Mouse (Mus musculus) CH12F3 (cell line): ENCODE measurements around the gene Txlng.
"Not testable (repeated sequence)": the region's sequence is repeated elsewhere in the genome, so short reads cannot be mapped to it uniquely, and the experiment has no call there.

ENCODE experiments used
- in situ Hi-C: fragments of 300-500 bp; cut with MboI; formaldehyde crosslinking; loops from 2 replicates; pipeline ENCODE4 v1.14.3; 2020; ENCODE audit warnings: low sequenced_read_pairs

Txlng gene

GRCm38 (mm10) chrX:162829203-162829708, at the start of gene Txlng:
TSS of gene Txlng (minus strand) at chrX:162829454.
- in situ Hi-C loops = no loop called here

DNA sequence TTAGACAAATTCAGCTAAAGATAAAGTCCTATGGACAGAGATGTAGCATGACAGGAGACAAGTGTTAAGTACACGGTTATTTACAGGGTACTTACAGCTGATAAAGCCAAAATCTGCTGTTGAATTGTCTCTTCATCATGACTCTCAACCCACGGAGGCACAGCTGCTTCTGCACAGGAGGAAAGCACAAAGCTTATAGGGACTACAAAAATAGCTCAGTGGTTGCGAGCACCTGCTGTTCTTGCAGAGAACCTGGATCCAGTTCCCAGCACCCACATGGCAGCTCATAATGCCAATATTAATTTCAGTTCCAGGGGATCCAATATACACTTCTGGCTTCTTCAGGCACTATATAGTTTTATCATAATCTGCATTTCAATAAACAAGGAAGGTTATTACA, 49.0 kb upstream of the Txlng start:
- in situ Hi-C loops = no loop called here

- in situ Hi-C loops = no loop called here
Measured at GRCm38 (mm10) chrX:162873761-162874160, 44.5 kb upstream of the Txlng start.

- in situ Hi-C loops = no loop called here
Measured at GRCm38 (mm10) chrX:162871734-162872517, 42.7 kb upstream of the Txlng start.

DNA sequence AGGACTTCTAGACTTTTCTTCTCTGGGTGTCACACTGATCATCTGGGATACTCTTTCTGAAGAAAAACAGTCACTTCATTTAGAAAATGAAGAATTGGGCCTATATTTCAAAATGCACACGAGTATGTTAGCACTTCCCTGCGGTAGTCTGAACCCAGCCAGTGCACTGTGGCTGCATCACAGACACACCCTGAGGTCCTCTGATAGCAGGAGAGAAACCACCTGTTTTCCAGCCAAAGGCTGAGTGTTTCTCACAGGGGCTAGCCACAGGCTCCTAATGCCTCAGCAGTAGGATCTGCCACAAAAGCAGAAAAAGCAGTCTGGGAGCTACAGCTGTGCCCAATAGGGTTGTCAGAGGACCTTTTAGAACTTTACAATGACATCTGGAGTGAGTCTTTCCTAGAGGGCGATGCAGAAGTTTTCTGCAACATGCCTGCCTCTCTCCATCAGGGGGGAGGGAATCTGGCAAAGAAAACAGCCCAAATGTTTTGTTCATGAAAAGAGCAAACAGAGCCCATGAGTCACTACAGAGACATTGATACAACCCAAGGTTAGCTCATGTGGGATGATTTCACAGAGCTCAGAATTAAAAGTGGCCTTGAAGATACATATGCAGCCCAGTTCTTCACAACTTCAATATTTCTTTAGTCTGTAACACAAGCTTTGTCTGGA, 39.2 kb upstream of the Txlng start:
- in situ Hi-C loops = no loop called here

DNA sequence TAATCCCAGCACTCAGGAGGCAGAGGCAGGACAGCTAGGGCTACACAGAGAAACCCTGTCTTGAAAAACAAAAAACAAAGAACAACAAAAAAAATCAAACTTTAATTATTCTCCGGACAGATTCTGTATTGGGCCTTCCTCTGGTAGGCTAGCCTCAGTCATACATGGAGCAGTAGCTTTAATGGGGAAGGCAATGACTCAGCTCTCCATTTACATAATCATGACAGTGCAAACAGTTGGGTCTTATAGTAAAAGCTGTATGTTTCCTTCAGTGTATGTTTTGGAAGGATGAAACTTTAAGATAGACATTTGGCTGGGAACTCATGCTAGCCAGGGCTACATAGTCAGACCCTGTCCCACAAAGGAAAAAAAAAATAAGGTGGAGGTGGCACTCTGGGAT, 19.4 kb upstream of the Txlng start:
- in situ Hi-C loops = no loop called here

DNA sequence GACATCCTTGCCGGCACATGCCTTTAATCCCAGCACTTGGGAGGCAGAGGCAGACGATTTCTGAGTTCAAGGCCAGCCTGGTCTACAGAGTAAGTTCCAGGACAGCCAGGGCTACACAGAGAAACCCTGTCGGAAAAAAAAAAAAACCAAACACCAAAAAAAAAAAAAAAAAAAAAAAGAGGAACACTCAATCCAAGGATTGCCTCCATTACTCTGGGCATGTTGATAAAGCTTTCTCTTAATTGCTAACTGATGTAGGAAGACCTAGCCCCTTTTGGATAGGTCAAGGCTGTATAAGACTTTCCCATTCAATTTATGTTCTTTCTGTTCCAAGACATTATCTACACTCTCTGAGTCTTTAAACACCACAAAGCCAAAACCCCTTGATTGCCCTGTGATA, 16.3 kb upstream of the Txlng start:
- in situ Hi-C loops = no loop called here

DNA sequence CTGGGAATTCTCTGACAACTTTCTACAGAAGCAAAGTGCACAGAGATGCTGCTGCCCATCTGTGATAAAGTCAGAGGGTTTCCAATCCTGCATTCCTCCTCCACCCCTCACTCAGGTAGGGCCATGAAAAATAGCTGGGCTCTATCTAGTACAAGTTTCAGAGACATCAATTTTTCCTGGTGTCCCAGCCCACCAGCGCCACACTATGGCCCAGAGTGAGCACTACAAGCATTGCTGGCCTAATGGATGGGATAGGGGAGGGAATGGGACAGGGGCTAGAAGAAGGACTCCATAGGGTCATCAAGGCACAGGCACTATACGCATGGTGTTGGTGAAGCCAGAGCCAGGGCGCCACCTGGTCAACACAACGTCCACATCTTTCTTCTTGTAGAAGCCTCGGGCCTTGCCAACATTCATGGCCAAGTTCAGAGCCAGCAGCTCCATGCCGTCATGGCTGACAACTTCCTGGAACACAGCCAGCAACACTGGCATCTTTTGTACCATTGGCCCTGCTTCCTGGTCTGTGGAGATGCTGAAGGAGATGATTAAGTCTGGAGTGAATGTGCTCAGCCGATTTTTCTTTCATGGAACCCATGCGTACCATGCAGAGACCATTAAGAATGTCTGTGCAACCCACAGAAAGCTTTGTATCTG, 15.3 kb upstream of the Txlng start:
- in situ Hi-C loops = no loop called here

- in situ Hi-C loops = no loop called here
Measured at GRCm38 (mm10) chrX:162832101-162832500, 2.8 kb upstream of the Txlng start.

GRCm38 (mm10) chrX:162831542-162831941, 2.3 kb upstream of the Txlng start:
- in situ Hi-C loops = no loop called here

DNA sequence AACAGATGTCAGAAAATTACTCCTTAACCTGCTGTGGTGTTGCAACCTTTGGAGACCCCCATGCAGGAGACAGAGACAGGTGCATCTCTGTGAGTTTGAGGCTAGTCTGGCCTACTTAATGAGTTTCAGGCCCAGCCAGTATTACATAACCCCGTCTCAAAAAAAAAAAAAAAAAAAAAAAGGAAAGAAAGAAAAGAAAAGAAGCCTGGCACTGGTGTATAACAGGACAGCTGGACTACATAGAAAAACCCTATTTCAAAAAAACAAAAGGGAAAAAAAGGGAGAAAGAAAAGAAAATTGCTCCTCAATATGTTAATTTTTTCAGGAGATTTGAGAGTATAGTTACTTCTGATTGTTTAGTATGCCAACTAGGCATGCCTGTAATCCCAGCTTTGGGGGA, 1.8 kb upstream of the Txlng start:
- in situ Hi-C loops = no loop called here

DNA sequence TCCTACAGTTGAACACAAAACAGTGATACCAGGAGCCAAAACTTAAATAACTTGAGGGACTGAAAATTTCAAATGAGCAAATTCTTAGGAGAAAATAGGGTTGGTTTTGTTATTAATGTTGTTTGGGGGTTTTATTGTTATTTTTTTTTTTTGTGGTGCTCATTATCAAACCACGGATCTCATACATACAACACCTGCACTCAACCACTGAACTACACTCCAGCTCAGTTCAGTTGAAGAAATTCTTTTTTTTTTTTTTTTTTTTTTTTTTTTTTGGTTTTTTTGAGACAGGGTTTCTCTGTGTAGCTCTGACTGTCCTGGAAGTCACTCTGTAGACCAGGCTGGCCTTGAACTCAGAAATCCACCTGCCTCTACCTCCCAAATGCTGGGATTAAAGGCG, 1.1 kb upstream of the Txlng start:
- in situ Hi-C loops = not testable (repeated sequence)

- in situ Hi-C loops = no loop called here
Measured at GRCm38 (mm10) chrX:162829741-162830140, 487 bp upstream of the Txlng start.

GRCm38 (mm10) chrX:162828783-162829182, 471 bp downstream of the Txlng start:
- in situ Hi-C loops = no loop called here

GRCm38 (mm10) chrX:162828016-162828415, 1.2 kb downstream of the Txlng start:
- in situ Hi-C loops = no loop called here

- in situ Hi-C loops = no loop called here
Measured at GRCm38 (mm10) chrX:162800371-162800770, 28.9 kb downstream of the Txlng start.

DNA sequence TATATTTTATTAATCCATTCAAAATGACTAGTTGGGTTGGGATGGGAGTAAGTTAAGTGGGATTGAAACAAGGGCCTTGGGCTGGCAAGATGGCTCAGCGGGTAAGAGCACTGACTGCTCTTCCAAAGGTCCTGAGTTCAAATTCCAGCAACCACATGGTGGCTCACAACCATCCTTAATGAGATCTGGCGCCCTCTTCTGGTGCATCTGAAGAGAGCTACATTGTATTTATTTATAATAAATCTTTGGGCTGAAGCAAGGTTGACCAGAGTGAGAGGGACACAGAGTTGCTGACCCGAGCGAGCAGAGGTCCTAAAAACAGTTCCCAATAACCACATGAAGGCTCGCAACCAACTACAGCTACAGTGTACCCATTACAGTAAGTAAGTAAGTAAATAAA, 37.9 kb downstream of the Txlng start:
- in situ Hi-C loops = not testable (repeated sequence)

DNA sequence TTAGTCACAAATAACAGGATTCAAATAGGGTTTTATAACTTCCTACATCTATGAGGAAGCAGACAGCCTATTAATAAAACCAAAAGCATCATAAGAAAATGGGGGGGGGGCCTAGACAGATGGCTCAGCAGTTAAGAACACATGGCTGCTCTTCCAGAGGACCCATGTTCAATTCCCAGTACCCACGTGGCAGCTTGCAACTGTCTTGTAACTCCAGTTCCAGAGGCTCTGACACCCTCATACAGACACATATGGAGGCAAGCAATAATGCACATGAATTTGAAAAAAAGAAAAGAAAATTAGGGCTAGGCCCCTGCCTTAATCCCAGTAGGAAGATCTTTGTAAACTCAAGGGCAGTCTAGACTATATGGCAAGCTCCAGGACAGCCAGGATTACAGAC, 40.9 kb downstream of the Txlng start:
- in situ Hi-C loops = no loop called here

DNA sequence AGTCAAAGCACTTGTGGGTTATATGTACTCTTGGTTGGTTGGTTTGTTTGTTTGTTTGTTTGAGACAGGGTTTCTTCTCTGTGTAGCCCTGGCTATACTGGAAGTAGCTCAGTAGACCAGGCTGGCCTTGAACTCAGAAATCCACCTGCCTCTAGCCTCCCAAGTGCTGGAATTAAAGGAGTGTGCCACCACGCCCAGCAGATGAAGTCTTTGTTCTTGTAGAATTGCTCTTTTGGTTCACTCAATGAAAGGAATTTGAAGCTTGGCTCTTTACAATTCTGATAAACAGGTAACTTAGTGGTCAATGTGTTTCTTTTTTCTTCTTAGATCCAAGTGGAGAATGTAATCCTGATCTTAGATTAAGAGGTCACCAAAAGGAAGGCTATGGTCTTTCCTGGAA, 58.5 kb downstream of the Txlng start:
- in situ Hi-C loops = no loop called here

DNA sequence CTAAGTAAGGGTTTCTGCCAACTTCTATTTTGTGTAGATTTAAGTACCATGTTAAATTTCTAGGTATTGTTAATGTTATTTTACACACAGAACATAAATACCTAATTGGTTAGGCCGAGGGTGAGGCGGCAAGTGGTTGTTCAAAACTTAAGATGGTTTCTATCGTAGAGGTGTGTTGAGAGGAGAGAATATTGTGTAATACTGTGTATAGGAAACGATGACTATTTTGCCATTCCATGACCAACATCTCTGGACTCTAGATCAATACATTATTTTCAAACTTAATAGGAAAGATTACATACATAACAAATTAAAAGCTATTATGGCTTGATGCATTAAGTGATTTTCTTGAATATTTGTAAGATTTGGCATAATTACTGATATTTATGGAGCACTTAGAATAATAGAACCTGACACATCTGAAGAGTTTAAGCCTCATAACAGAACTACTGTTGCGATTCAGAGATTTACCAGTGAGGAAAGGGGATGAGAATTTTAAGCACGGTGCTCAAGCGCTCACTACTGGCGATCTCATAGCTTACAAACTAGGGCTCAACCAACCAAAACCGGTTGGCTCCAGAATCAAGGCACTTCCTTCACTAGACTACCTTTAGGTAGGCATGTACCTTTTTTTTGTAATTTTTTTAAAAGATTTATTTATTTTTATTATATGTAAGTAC, 67.4 kb downstream of the Txlng start:
- in situ Hi-C loops = no loop called here

- in situ Hi-C loops = no loop called here
Measured at GRCm38 (mm10) chrX:162760958-162761515, 68.2 kb downstream of the Txlng start.
